Mouse (Mus musculus) liver, embryonic 14.5 days (tissue): ENCODE results near the gene Kctd11. TPM values are rescaled to one million over a fixed set of nuclear protein-coding genes. Genes with fewer than 3 reads are reported as not detected.

Source experiments
- ATAC-seq: fragments of 200-750 bp; cut with Nextera tagmentation; 2 replicates; pipeline ENCODE4 v1.8.0; 2017; ENCODE audit warnings: moderate number of reproducible peaks, mild to moderate bottlenecking, moderate library complexity; ENCODE audit not compliant: insufficient read depth
- DNase-seq, 3 experiments: peaks; one replicate each; pipeline ENCODE4 v3.0.0-alpha.2; 2012 to 2013; ENCODE audit warnings: low read depth in 3 of 3, low spot score in 3 of 3
- H3K27ac ChIP-seq: fragments of 300-500 bp; sonication (generic); 2 replicates; pipeline ENCODE4 v1.5.1; 2014; ENCODE audit warnings: moderate library complexity, mild to moderate bottlenecking, control low read depth, inconsistent platforms
- H3K27me3 ChIP-seq: fragments of 300-500 bp; sonication (generic); 2 replicates; pipeline ENCODE4 v1.6.1; 2014; ENCODE audit warnings: mild to moderate bottlenecking, low read length, moderate library complexity; ENCODE audit not compliant: control insufficient read depth, insufficient read depth
- H3K36me3 ChIP-seq: fragments of 300-500 bp; sonication (generic); replicated peaks from 2 replicates; pipeline ENCODE4 v1.6.1; 2014; ENCODE audit warnings: low read depth; ENCODE audit not compliant: control insufficient read depth, insufficient read depth
- H3K4me1 ChIP-seq, 2 experiments: fragments of 200-500 bp in 1 of 2; fragments of 300-500 bp in 1 of 2; sonication (generic) in 1 of 2; replicated peaks; 2 replicates each; pipeline ENCODE4 v1.6.1; 2012 to 2014; ENCODE audit warnings: antibody characterized with exemption in 1 of 2, inconsistent platforms in 1 of 2, low read length in 1 of 2; ENCODE audit not compliant: control insufficient read depth in 2 of 2, insufficient read depth in 2 of 2
- H3K4me2 ChIP-seq: fragments of 300-500 bp; sonication (generic); 2 replicates; pipeline ENCODE4 v1.6.1; 2014; ENCODE audit warnings: low read depth, mild to moderate bottlenecking, control low read depth, moderate library complexity
- H3K4me3 ChIP-seq, 2 experiments: fragments of 200-500 bp in 1 of 2; fragments of 300-500 bp in 1 of 2; sonication (generic) in 1 of 2; 2 replicates each; pipeline ENCODE4 v1.5.1; 2012 to 2014; ENCODE audit warnings: low read depth in 2 of 2, low read length in 2 of 2, mild to moderate bottlenecking in 2 of 2, control low read depth in 1 of 2, inconsistent platforms in 1 of 2, moderate library complexity in 1 of 2; ENCODE audit not compliant: insufficient read depth in 1 of 2
- H3K9ac ChIP-seq: fragments of 300-500 bp; sonication (generic); replicated peaks from 2 replicates; pipeline ENCODE4 v1.6.1; 2014; ENCODE audit warnings: mild to moderate bottlenecking, control low read depth, moderate library complexity
- H3K9me3 ChIP-seq: fragments of 300-500 bp; sonication (generic); 2 replicates; pipeline ENCODE4 v1.6.1; 2016; ENCODE audit warnings: low read length, mixed read lengths; ENCODE audit not compliant: control insufficient read depth
- CTCF ChIP-seq: IDR thresholded peaks from 2 replicates; pipeline ENCODE4 v1.5.1; 2016; ENCODE audit warnings: antibody characterized with exemption, low read depth, control low read depth
- EP300 ChIP-seq: IDR thresholded peaks from 2 replicates; pipeline ENCODE4 v1.6.1; 2016; ENCODE audit warnings: antibody characterized with exemption, low read depth
- WGBS: fragments of 180-500 bp; shearing (Covaris S2); extraction: QIAGEN DNeasy Blood & Tissue Kit; methylation state at CpG from one replicate; pipeline ENCODE4 v1.1.7; 2014; ENCODE audit not compliant: insufficient replicate concordance; 5-methylcytosine and 5-hydroxymethylcytosine counted together
- polyA plus RNA-seq, 2 experiments: library from polyadenylated mRNA; depleted of rRNA in 1 of 2; stranded (reverse) in 1 of 2; unstranded in 1 of 2; fragments of >200 nt; fragmentation: Nextera tagmentation in 1 of 2; extraction: Ambion mirVana in 1 of 2; gene quantifications; 2 replicates each; pipeline versions ENCODE4 v1.2.1 to v1.2.3; 2012 to 2014

The Kctd11 gene
- polyA plus RNA-seq, 2 experiments: 0.53 to 0.93 TPM

- Histone ChIP-seq H3K4me3 (no peak overlapping the region), H3K36me3 (peaks cover 81% of the 10 kb centered on the region), H3K27me3 (no peaks in the 10 kb centered on the region), H3K4me1 (peaks cover 0 to 9% of the 10 kb centered on the region in 2 experiments; a peak in 1 of 4 replicates), H3K9ac (no peak overlapping the region), H3K4me2 (no peak overlapping the region), H3K9me3 (no peaks in the 10 kb centered on the region), H3K27ac (no peak overlapping the region)
- 87% methylated on average over 11 of the region's 11 CpGs for WGBS
- ATAC-seq (no peak), DNase-seq (no peak)
- no peak for TF ChIP-seq CTCF
- no peak for TF ChIP-seq EP300
Measured at GRCm38 (mm10) chr11:69908645-69909044, 27.4 kb upstream of the Kctd11 start.

DNA sequence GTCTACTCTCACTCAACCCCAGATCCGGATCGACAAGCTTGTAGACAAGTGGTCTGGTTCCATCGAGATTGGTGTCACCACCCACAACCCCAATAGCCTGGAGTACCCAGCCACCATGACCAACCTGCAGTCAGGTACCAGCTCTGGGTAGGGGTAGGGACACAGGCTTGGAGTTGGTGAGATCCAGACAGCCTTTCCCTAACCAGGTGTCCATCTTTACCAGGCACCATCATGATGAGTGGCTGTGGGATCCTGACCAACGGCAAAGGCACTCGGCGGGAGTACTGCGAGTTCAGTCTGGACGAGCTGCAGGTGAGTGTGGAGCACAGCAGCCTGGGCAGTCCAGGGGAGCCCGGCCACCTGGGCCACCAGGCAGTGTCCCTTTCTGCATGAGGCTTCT, 23.1 kb upstream of the Kctd11 start:
- no peaks in the 10 kb centered on the region for H3K9me3 ChIP-seq
- H3K4me1 ChIP-seq: peaks cover 7 to 13% of the 10 kb centered on the region in 2 experiments
- WGBS: 87% methylated on average over 9 of the region's 9 CpGs
- no peak overlapping the region for H3K9ac ChIP-seq
- H3K4me3 ChIP-seq: no peak overlapping the region
- H3K27me3 ChIP-seq: no peaks in the 10 kb centered on the region; the same call in 1 of the 2 replicates
- H3K4me2 ChIP-seq: no peak overlapping the region
- H3K27ac ChIP-seq: no peak overlapping the region
- DNase-seq (no peak), ATAC-seq (no peak)
- TF ChIP-seq EP300 (no peak), CTCF (no peak)
- H3K36me3 ChIP-seq: peaks cover 51% of the 10 kb centered on the region

DNA sequence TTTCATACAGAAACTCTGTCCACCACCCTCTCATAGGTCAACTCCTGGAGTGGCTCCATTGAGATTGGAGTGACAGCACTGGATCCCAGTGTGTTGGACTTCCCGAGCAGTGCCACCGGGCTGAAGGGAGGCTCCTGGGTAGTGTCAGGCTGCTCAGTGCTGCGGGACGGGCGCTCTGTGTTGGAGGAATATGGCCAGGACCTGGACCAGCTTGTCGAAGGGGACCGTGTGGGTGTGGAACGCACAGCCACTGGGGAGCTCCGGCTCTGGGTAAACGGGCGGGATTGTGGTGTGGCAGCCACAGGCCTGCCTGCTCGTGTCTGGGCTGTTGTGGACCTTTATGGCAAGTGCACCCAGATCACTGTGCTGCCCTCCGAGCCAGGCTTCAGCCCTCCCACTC, 21.8 kb upstream of the Kctd11 start:
- peaks cover 38% of the 10 kb centered on the region for H3K36me3 ChIP-seq
- H3K27me3 ChIP-seq: no peaks in the 10 kb centered on the region; the same call in 1 of the 2 replicates
- peak overlapping the region; percentile 84 to 98 for H3K4me3 ChIP-seq
- no peak overlapping the region; the same call in 1 of the 2 replicates for H3K27ac ChIP-seq
- peak overlapping the region; percentile 80 for H3K4me2 ChIP-seq
- 74% methylated on average over 13 of the region's 13 CpGs for WGBS
- H3K9me3 ChIP-seq: no peaks in the 10 kb centered on the region
- peaks cover 7 to 13% of the 10 kb centered on the region in 2 experiments for H3K4me1 ChIP-seq
- TF ChIP-seq EP300 (no peak), CTCF (no peak)
- no peak for ATAC-seq
- no peak for DNase-seq
- peak overlapping the region; percentile 91 for H3K9ac ChIP-seq

GRCm38 (mm10) chr11:69901993-69902392, 20.8 kb upstream of the Kctd11 start:
- DNase-seq: no peak

DNA sequence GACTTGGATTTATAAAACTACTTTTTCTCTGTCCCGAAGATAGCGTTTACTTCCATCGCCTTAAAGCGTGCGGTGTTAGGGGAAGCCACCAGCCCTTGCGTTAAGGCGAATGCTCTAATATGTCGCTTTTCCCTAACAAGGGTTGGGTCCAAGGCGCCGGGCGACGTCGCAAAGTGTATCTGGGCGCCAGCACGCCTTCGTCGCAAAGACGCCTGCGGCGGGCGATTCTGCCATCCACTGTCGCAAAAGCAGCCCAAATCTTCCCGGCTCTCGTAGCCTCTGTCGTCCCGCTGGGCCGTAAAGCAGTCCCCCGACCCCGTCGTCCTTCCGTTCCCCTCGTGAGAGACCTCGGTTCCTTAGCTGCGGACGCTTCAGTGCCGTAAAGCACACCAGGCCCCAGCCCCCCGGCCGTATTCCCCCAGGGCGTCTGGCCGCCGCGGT, 20.2 kb upstream of the Kctd11 start:
- Histone ChIP-seq H3K4me3 (peak overlapping the region; percentile 84 to 98), H3K36me3 (peaks cover 23% of the 10 kb centered on the region), H3K27ac (peak overlapping the region; percentile 82), H3K27me3 (no peaks in the 10 kb centered on the region; the same call in 1 of the 2 replicates), H3K9me3 (no peaks in the 10 kb centered on the region), H3K4me2 (peak overlapping the region; percentile 80), H3K4me1 (peaks cover 7 to 13% of the 10 kb centered on the region in 2 experiments), H3K9ac (peak overlapping the region; percentile 91)
- under 1% methylated on average over 42 of the region's 42 CpGs for WGBS
- TF ChIP-seq CTCF: no peak
- no peak for TF ChIP-seq EP300
- peak; percentile 72 for ATAC-seq
- peak; percentile 87 to 95 (median 92) for DNase-seq

More at GRCm38 (mm10) chr11:69901993-69902392, 20.8 kb upstream of the Kctd11 start:
- no peaks in the 10 kb centered on the region; the same call in 1 of the 2 replicates for H3K27me3 ChIP-seq
- WGBS: under 1% methylated on average over 39 of the region's 39 CpGs
- H3K9ac ChIP-seq: peak overlapping the region; percentile 91
- H3K4me1 ChIP-seq: peaks cover 7 to 13% of the 10 kb centered on the region in 2 experiments
- H3K36me3 ChIP-seq: peaks cover 28% of the 10 kb centered on the region
- H3K27ac ChIP-seq: peak overlapping the region; percentile 82
- peak overlapping the region; percentile 84 to 98 for H3K4me3 ChIP-seq
- H3K9me3 ChIP-seq: no peaks in the 10 kb centered on the region
- peak overlapping the region; percentile 80 for H3K4me2 ChIP-seq
- ATAC-seq: peak; percentile 6; the same call in 1 of the 2 replicates
- TF ChIP-seq CTCF (no peak), EP300 (no peak)
